Mouse (Mus musculus): Measurements from ENCODE around the gene Fam149b.

- TF ChIP-seq CTCF (conservative IDR thresholded peaks at IDR 0.05 in 1 of 2, IDR thresholded peaks at IDR 0.05 in 1 of 2; ENCODE audit: low read depth in 2 of 2, low read length in 2 of 2): no peak
- no peak for TF ChIP-seq RCOR1 (conservative IDR thresholded peaks at IDR 0.05; ENCODE audit: low read depth, low read length)
- TF ChIP-seq TBP (conservative IDR thresholded peaks at IDR 0.05; ENCODE audit: low read depth, low read length): no peak
- TF ChIP-seq POLR2A (IDR thresholded peaks at IDR 0.05; ENCODE audit: low read depth, low read length): no peak
- TF ChIP-seq MXI1 (IDR thresholded peaks at IDR 0.05; ENCODE audit: low read depth, low read length): no peak
- no peak for TF ChIP-seq USF2 (conservative IDR thresholded peaks at IDR 0.05; ENCODE audit: low read depth, low read length)
- TF ChIP-seq MYC (IDR thresholded peaks at IDR 0.05; ENCODE audit: low read depth, low read length): no peak
- no peak for TF ChIP-seq HCFC1 (IDR thresholded peaks at IDR 0.05; ENCODE audit: low read depth, low read length)
- TF ChIP-seq CHD1 (IDR thresholded peaks at IDR 0.05; ENCODE audit: low read depth, low read length): no peak
- TF ChIP-seq MAFK (IDR thresholded peaks at IDR 0.05; ENCODE audit: insufficient replicate concordance, low read length): no peak
- no peak for TF ChIP-seq USF1 (IDR thresholded peaks at IDR 0.05; ENCODE audit: low read depth, low read length)
- no peak for TF ChIP-seq ZMIZ1 (IDR thresholded peaks at IDR 0.05; ENCODE audit: low read depth, low read length)
- TF ChIP-seq SIN3A (IDR thresholded peaks at IDR 0.05; ENCODE audit: low read length): no peak
Measured at GRCm38 (mm10) chr14:20370798-20371197, 22.8 kb downstream of the Fam149b start.

Measured in CH12.LX (cell line).